Mouse (Mus musculus): Measurements from ENCODE around the gene 1600014C10Rik. TPM values are rescaled to one million over a fixed set of nuclear protein-coding genes. Genes with fewer than 3 reads are reported as not detected.

The 1600014C10Rik gene
- polyA plus RNA-seq, 1 experiment from 2014 or later: 36.2 TPM

DNA sequence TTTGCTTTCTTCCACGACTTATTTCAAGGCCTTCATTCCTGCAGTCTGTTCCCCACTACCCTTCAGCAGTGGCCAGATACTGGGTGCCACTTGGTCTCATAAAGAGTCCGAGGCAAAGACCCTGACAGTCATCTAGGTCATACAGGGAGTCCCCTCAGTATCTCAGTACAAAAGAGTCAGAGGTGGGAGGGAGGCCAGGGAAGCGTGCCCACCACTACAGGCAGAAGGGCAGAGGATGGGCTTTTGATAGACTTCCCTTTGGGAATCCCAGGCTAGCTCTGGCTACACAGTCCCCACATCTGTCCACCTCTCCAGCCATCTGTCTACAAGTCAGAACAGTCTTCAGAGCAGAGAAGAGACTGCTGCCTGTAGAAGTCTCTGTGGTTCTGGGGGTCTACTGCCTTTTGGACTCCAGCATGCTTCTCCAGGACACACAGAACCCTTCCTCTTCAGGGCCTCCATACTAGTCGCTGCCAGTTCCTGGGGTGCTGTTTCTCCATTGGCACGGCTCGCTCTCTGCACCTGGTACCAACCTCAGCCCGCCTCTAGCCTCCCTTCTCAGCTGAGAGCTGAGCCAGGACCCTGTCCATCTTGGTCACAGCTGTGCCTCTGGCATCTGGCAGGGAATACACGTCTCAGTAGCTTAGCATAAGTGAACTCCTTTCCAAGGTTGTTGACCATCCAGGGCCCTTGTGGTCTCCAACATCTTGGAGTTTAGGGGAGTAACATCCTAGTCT, 35.8 kb downstream of the 1600014C10Rik start:
- Histone ChIP-seq H3K4me1 (ENCODE audit: control insufficient read depth, insufficient read depth, low read length) (no peaks in the 10 kb centered on the region), H3K9me3 (replicated peaks; ENCODE audit: control insufficient read depth, low read length, poor library complexity, severe bottlenecking) (no peaks in the 10 kb centered on the region), H3K27me3 (ENCODE audit: control insufficient read depth, insufficient read depth, low read depth, low read length) (no peaks in the 10 kb centered on the region), H3K27ac (ENCODE audit: low read length) (no peak overlapping the region), H3K4me3 (ENCODE audit: low read depth, low read length) (no peak overlapping the region), H3K4me2 (ENCODE audit: low read length) (no peak overlapping the region), H3K36me3 (ENCODE audit: control insufficient read depth, insufficient read depth, low read length) (no peaks in the 10 kb centered on the region), H3K9ac (ENCODE audit: low read depth, low read length) (no peak overlapping the region)
- no peak for ATAC-seq
- 78% methylated on average over 8 of the region's 8 CpGs for WGBS

DNA sequence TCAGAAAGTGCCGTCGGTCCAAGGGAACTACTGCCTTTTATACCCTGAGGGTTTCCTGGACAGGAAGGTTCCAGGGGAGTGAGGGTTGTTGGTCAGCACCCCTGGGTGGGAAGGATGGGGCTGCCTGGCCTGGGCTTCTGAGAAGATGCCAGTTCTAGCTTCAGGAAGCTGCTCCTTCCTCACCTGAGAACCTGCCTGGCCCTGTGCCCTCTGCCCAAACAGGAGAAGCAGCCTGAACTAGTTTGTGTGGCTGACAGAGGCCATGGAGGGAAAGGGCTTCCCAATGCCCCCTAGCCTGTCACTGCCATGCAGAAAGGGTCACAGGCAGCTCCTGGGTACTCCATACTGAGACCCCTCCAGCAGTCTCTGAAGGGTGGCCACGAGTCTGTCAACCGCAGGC, 36.5 kb downstream of the 1600014C10Rik start:
- Histone ChIP-seq H3K4me1 (ENCODE audit: control insufficient read depth, insufficient read depth, low read length) (no peaks in the 10 kb centered on the region), H3K9me3 (replicated peaks; ENCODE audit: control insufficient read depth, low read length, poor library complexity, severe bottlenecking) (no peaks in the 10 kb centered on the region), H3K4me2 (ENCODE audit: low read length) (no peak overlapping the region), H3K9ac (ENCODE audit: low read depth, low read length) (no peak overlapping the region), H3K36me3 (ENCODE audit: control insufficient read depth, insufficient read depth, low read length) (no peaks in the 10 kb centered on the region), H3K27ac (ENCODE audit: low read length) (no peak overlapping the region), H3K27me3 (ENCODE audit: control insufficient read depth, insufficient read depth, low read depth, low read length) (no peaks in the 10 kb centered on the region), H3K4me3 (ENCODE audit: low read depth, low read length) (no peak overlapping the region)
- 90% methylated on average over 4 of the region's 4 CpGs for WGBS
- ATAC-seq: no peak

DNA sequence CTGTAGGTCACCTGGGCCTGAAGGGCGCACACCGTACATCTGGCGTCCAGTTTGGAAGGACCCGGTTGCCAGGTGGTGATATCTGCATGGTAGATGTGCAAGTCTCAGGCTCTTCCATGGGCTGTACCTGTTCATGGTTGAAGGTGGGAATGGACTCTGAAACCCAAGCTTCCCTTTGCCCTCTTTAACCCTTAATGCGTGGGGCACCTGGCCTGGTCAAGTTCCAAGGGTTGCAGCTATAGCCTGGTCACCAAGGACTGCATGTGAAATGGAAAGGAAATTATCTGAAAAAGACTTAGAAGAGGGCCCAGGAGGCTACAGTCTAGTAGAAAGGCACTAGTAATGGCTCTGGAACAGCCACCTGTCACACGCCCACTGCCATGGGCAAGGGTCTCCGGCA, 37.8 kb downstream of the 1600014C10Rik start:
- no peaks in the 10 kb centered on the region for H3K36me3 ChIP-seq (ENCODE audit: control insufficient read depth, insufficient read depth, low read length)
- no peaks in the 10 kb centered on the region for H3K27me3 ChIP-seq (ENCODE audit: control insufficient read depth, insufficient read depth, low read depth, low read length)
- H3K9me3 ChIP-seq (replicated peaks; ENCODE audit: control insufficient read depth, low read length, poor library complexity, severe bottlenecking): no peaks in the 10 kb centered on the region
- no peaks in the 10 kb centered on the region for H3K4me1 ChIP-seq (ENCODE audit: control insufficient read depth, insufficient read depth, low read length)
- no peak for ATAC-seq
- WGBS: 97% methylated on average over 7 of the region's 7 CpGs
- H3K27ac ChIP-seq (ENCODE audit: low read length): no peak overlapping the region
- H3K4me2 ChIP-seq (ENCODE audit: low read length): no peak overlapping the region
- no peak overlapping the region for H3K4me3 ChIP-seq (ENCODE audit: low read depth, low read length)
- H3K9ac ChIP-seq (ENCODE audit: low read depth, low read length): no peak overlapping the region

DNA sequence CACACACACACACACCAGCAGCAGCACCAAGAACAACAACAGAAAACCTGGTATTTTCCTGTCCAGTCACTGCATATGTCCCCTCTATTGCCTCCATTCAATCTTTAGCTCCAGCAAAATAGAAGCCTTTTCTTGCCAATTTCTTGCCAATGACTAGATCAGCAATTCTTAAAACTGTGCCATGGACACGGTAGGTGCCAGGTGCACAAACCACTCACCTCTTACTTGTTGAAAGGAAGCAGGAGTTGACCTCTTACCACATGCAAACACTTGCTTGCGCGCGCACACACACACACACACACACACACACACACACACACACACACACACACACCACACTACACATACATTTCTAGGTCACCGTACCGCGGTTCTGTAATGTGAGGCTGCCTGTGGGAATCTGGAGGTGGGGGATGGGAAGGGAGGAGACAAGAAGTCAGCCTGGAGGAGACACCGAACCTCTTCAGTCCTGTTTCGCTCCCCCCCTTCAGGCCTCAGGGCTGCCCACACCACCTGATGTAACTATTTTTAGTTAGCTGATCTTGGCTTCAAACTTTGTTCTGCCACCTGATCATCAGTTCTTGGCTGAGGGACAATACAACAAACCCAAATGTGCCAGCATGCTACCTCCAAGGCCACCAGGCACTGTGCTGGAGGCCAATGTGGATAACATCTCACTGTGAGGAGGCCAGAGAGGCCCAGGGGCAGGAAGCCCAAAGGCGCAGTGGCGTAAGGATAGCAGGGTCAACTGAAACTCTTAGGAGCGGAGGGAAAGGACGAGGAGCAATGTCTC, 41.8 kb downstream of the 1600014C10Rik start:
- no peak overlapping the region for H3K27ac ChIP-seq (ENCODE audit: low read length)
- peaks cover 13% of the 10 kb centered on the region for H3K27me3 ChIP-seq (ENCODE audit: control insufficient read depth, insufficient read depth, low read depth, low read length)
- H3K4me3 ChIP-seq (ENCODE audit: low read depth, low read length): no peak overlapping the region
- ATAC-seq: no peak
- no peaks in the 10 kb centered on the region for H3K36me3 ChIP-seq (ENCODE audit: control insufficient read depth, insufficient read depth, low read length)
- WGBS: 89% methylated on average over 13 of the region's 13 CpGs
- peaks cover 6% of the 10 kb centered on the region for H3K4me1 ChIP-seq (ENCODE audit: control insufficient read depth, insufficient read depth, low read length)
- H3K9me3 ChIP-seq (replicated peaks; ENCODE audit: control insufficient read depth, low read length, poor library complexity, severe bottlenecking): no peaks in the 10 kb centered on the region
- no peak overlapping the region for H3K4me2 ChIP-seq (ENCODE audit: low read length)
- no peak overlapping the region for H3K9ac ChIP-seq (ENCODE audit: low read depth, low read length)

DNA sequence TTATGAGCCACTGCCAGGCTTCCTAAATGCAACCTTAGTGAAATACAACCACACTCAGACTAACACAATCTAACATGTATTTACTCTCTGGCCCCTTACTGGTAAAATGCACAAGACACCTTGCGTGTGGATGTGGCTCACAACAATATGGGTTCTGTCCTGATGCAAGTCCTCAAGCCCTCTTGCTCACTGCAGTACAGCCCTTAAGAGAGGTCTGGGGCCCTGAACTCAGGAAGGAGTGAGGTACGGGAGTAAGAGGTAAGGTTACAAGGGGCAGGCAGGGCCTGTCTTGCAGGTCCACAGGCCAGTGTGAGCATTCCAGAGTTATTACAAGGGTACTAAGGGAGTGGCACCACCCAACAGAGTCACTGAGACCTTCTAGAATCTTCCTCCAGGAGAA, 43.2 kb downstream of the 1600014C10Rik start:
- H3K4me2 ChIP-seq (ENCODE audit: low read length): no peak overlapping the region
- ATAC-seq: no peak
- peaks cover 13% of the 10 kb centered on the region for H3K27me3 ChIP-seq (ENCODE audit: control insufficient read depth, insufficient read depth, low read depth, low read length)
- no peak overlapping the region for H3K27ac ChIP-seq (ENCODE audit: low read length)
- H3K36me3 ChIP-seq (ENCODE audit: control insufficient read depth, insufficient read depth, low read length): no peaks in the 10 kb centered on the region
- H3K4me1 ChIP-seq (ENCODE audit: control insufficient read depth, insufficient read depth, low read length): peaks cover 6% of the 10 kb centered on the region
- no peak overlapping the region for H3K9ac ChIP-seq (ENCODE audit: low read depth, low read length)
- no peak overlapping the region for H3K4me3 ChIP-seq (ENCODE audit: low read depth, low read length)
- WGBS: 85% methylated on average over 2 of the region's 2 CpGs
- no peaks in the 10 kb centered on the region for H3K9me3 ChIP-seq (replicated peaks; ENCODE audit: control insufficient read depth, low read length, poor library complexity, severe bottlenecking)

DNA sequence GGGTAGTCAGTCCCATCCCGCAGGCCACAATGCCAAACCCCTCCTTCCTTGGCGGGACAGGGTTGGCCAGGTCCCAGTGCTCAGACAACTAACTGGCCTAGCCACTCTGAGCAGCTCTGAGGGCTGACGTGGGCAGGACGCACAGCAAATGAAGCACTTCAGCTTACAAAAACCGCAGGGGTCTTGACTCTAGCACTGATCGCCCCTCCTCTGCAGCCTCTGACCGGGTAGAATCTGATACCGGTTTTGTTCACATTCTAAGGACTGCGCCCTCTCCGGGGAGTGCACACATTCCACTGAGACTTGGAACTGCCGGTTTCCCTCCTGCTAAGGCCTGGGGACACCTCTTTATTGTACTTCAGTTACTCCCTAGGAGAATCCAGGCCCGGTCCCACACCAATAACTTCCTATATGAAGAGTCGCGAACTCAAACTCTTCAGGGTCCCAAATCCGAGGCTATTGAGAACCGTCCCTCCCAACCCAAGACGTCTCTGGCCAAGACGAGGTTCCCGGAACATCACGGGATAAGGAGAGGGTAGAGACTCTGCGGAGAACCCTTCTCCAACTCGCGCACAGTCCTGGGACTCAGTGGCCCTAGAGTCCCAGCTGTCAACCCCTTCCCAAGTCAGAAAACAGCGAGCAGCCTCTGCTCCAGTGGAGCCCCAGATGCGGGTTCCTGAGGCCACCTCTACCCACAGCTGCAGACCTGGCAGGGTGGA, 44.3 kb downstream of the 1600014C10Rik start:
- Histone ChIP-seq H3K9me3 (replicated peaks; ENCODE audit: control insufficient read depth, low read length, poor library complexity, severe bottlenecking) (no peaks in the 10 kb centered on the region), H3K4me1 (ENCODE audit: control insufficient read depth, insufficient read depth, low read length) (peaks cover 6% of the 10 kb centered on the region), H3K27me3 (ENCODE audit: control insufficient read depth, insufficient read depth, low read depth, low read length) (peaks cover 13% of the 10 kb centered on the region), H3K27ac (ENCODE audit: low read length) (no peak overlapping the region), H3K4me3 (ENCODE audit: low read depth, low read length) (peak overlapping the region; percentile 54), H3K9ac (ENCODE audit: low read depth, low read length) (peak overlapping the region; percentile 55), H3K4me2 (ENCODE audit: low read length) (peak overlapping the region; percentile 98), H3K36me3 (ENCODE audit: control insufficient read depth, insufficient read depth, low read length) (no peaks in the 10 kb centered on the region)
- ATAC-seq: peak; percentile 72
- WGBS: under 1% methylated on average over 25 of the region's 25 CpGs

DNA sequence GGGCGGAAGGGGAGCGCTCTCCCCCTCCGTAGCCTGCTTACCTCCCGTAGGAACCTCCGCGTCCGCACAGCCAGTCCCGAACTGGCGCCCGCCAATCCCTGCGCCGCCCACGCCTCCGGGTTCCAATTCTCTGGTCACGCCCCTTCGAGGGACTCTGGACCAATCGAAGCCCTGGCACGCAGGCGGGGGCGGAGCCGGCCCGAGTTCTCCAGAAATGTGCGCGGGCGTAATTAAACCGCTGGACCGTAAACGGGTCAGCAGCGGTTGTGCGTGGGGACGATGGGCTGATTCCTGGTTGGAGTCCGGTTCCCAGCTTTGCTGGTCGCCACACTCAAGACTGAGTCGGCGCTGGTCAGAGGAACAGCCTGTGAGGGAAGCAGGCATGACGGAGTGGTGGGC, 44.9 kb downstream of the 1600014C10Rik start, which contains the start of gene Plekhf1:
Gene Plekhf1, minus strand, starts transcription at position 117 of the 399 bp plus-strand sequence.
- peaks cover 6% of the 10 kb centered on the region for H3K4me1 ChIP-seq (ENCODE audit: control insufficient read depth, insufficient read depth, low read length)
- no peaks in the 10 kb centered on the region for H3K36me3 ChIP-seq (ENCODE audit: control insufficient read depth, insufficient read depth, low read length)
- H3K9ac ChIP-seq (ENCODE audit: low read depth, low read length): peak within 1 kb of the TSS; percentile 55
- no peaks in the 10 kb centered on the region for H3K9me3 ChIP-seq (replicated peaks; ENCODE audit: control insufficient read depth, low read length, poor library complexity, severe bottlenecking)
- peak within 1 kb of the TSS; percentile 54 for H3K4me3 ChIP-seq (ENCODE audit: low read depth, low read length)
- under 1% methylated on average over 29 of the region's 36 CpGs for WGBS
- ATAC-seq: peak; percentile 94
- peak within 1 kb of the TSS; percentile 98 for H3K4me2 ChIP-seq (ENCODE audit: low read length)
- no peak within 1 kb of the TSS for H3K27ac ChIP-seq (ENCODE audit: low read length)
- H3K27me3 ChIP-seq (ENCODE audit: control insufficient read depth, insufficient read depth, low read depth, low read length): peaks cover 13% of the 10 kb centered on the region

DNA sequence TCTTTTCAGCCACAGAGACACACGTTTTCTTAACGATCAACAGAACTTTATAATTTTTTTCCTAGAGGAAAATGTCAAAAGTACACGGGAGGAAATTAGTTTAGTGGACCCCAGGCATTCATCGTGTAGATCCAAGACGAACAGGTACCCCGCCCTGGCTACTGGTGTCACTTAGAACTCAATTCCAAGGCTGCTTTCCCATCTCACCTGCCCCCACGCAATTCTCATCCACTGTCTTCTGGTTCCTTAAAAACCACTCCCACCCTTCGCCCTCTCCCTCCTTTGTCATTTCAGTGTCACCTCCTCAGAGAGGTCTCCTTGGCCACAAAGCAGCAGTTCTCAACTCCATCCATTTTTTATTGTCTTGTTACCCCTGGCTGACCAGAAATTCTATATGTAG, 45.3 kb downstream of the 1600014C10Rik start:
- peak overlapping the region; percentile 98 for H3K4me2 ChIP-seq (ENCODE audit: low read length)
- peak; percentile 29; the same call in 1 of the 2 replicates for ATAC-seq
- H3K27ac ChIP-seq (ENCODE audit: low read length): no peak overlapping the region

More for the DNA sequence above, 45.3 kb downstream of the 1600014C10Rik start:
- Histone ChIP-seq H3K9ac (ENCODE audit: low read depth, low read length) (no peak overlapping the region), H3K4me1 (ENCODE audit: control insufficient read depth, insufficient read depth, low read length) (peaks cover 6% of the 10 kb centered on the region), H3K4me3 (ENCODE audit: low read depth, low read length) (peak overlapping the region; percentile 54), H3K9me3 (replicated peaks; ENCODE audit: control insufficient read depth, low read length, poor library complexity, severe bottlenecking) (no peaks in the 10 kb centered on the region), H3K27me3 (ENCODE audit: control insufficient read depth, insufficient read depth, low read depth, low read length) (peaks cover 13% of the 10 kb centered on the region), H3K36me3 (ENCODE audit: control insufficient read depth, insufficient read depth, low read length) (no peaks in the 10 kb centered on the region)
- 28% methylated on average over 8 of the region's 8 CpGs for WGBS

All from midbrain, embryonic 16.5 days (tissue).